Mouse (Mus musculus): Measurements from ENCODE around the gene Tnik.

Gene Tnik

DNA sequence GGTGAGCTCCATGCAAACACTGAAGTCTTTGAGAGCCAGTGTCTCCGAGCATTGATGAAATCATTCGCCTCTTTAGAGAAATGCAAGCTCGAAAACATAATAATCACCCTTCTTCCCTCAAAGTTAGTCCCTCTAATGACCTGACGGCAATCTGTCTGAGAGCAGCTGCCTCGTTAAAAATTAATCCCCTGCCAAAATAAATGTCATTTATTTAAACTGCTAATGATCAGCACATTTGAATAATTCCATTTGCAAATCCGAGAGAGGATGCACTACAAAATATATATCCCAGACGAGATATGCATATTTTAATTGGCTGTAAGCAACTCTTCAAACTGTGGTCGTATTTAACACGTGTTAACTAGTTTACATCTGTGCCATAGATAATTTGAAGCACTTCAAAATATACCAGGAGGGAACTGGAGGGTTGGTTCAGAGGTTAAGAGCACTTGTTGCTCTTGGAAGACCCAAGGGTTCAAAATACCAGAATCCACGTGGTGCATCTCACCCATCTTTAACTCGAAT is 281.4 kb downstream of the Tnik start:
- DNase-seq (ENCODE audit: low spot score in 2 of 2) = no peak

- no peak for DNase-seq (ENCODE audit: low spot score in 2 of 2)
Observed at GRCm38 (mm10) chr3:28547965-28548730, 285.1 kb downstream of the Tnik start.

DNA sequence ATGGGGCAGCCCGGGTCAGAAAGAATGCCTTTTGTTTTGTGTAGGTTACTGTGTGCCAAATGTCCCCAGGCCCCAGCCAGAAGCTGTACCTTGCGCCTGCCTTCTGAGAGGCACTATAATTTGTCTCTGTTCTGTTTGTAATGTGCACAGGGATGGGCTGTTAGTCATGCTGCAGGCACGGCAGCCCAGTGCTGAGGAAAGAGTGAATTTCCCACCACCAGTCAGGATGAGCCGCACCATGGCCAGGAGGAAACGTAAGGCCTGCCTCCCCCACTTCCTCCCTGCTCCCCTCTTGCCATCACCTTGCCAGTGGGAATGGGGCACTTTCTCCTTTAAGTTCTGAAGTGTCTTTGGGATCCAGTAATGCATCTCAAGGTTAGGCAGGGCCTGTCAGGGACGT is 286.4 kb downstream of the Tnik start:
- no peak for DNase-seq (ENCODE audit: low spot score in 2 of 2)

- peak in 1 of 2 experiments; percentile 80 for DNase-seq (ENCODE audit: low spot score in 2 of 2)
Observed at GRCm38 (mm10) chr3:28550497-28551093, 287.6 kb downstream of the Tnik start.

GRCm38 (mm10) chr3:28551756-28552155 is 288.7 kb downstream of the Tnik start:
- DNase-seq (ENCODE audit: low spot score in 2 of 2) = no peak

DNA sequence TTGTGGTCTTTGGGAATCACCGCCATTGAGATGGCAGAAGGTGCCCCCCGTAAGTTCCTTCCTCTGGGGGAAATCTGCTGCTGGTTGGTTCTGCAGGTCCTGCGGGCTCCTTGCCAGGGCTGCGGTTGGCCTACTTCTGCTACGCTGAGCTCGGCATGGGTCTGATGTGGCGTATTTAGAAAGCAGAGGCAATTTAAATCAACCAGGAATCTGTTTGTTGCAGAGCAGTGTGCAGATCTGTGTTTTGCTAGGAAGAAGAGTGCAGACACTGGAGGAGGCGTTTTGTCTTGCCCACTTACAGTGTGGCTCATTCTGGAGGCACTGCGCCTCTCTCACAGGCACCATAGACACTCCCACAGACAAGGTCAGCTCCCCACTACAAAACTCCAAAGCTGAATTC is 291.9 kb downstream of the Tnik start:
- peak in 1 of 2 experiments; percentile 65 for DNase-seq (ENCODE audit: low spot score in 2 of 2)

DNA sequence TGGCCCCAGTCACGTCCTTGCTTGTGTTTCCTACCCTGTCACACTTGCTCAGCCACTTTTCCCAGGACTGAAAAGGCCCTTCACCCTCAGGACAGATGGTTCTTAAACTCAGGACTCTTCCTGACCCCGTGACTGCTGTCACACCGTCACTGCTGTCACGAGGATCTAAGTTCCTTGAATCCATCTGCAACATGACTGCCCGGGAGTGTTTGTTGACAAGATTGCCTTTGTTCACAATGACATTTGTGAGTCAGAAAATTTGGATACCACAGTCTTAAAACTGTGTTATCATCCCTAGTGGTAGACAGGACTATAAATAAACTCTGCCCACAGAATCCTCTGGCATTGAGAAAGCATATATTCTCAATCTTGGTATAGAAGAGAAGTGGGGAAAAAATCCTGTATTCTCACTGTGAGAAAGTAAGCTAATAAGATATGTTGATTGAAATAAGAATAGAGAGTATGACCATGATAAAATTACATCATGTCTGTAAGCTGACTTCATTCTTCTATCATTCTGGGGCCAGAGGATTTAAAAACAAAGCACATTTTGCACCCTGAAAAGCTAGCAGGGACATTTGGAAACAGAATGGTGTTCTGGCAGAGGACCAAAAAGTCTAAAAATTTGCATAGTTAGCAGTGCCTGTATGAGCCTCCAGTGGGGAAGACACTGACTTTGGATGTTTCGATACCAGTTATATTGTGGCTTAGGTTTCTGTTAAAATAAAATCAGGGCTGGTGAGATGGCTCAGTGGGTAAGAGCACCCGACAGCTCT is 293.0 kb downstream of the Tnik start:
- DNase-seq (ENCODE audit: low spot score in 2 of 2) = peak in 1 of 2 experiments; percentile 16

- peak; percentile 63 to 84 for DNase-seq (ENCODE audit: low spot score in 2 of 2)
Observed at GRCm38 (mm10) chr3:28558328-28558871, 295.4 kb downstream of the Tnik start.

DNA sequence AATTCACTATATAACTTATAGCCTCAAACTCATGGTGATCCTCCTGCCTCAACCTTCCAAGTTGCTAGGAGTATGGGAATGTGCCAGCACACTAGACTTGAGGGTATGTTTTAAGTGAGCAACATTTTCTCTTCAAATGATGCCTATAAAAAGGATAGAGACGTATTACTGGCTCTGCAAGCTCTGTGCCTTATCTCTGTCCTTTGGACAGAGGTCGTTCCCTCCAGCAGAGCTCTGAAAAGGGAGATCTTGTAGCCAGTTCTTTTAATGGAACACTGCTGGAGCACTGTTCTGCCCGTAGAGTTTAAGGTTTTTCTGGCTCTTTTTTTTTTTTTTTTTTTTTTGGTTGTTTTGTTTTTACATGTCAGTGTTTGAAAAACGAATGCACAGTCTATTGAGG is 298.4 kb downstream of the Tnik start:
- no peak for DNase-seq (ENCODE audit: low spot score in 2 of 2)

GRCm38 (mm10) chr3:28562612-28563332 is 299.8 kb downstream of the Tnik start:
- DNase-seq (ENCODE audit: low spot score in 2 of 2) = no peak

- peak in 1 of 2 experiments; percentile 62 for DNase-seq (ENCODE audit: low spot score in 2 of 2)
Observed at GRCm38 (mm10) chr3:28564370-28565357, 301.6 kb downstream of the Tnik start.

- DNase-seq (ENCODE audit: low spot score in 2 of 2) = peak in 1 of 2 experiments; percentile 53
Observed at GRCm38 (mm10) chr3:28577301-28577700, 314.3 kb downstream of the Tnik start.

- DNase-seq (ENCODE audit: low spot score in 2 of 2) = no peak
Observed at GRCm38 (mm10) chr3:28578950-28579615, 316.1 kb downstream of the Tnik start.

GRCm38 (mm10) chr3:28585750-28586465 is 322.9 kb downstream of the Tnik start:
- DNase-seq (ENCODE audit: low spot score in 2 of 2) = no peak

DNA sequence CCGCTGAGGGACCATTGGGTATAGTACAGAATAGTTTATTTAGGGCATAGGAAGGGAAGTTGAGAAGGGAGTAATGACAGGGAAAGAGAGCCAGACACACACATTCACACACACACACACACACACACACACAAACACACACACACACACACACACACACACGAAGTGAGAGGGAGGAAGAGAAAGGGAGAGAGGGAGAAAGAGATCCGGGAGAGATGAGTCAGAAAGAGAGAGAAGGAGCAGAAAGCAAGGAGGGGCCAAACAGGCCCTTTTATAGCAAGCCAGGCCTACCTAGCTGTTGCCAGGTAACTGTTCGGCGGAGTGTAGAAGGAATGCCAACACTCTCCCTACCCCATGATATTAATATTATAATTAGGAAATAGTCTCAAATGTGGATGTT is 324.8 kb downstream of the Tnik start:
- DNase-seq (ENCODE audit: low spot score in 2 of 2) = no peak

DNA sequence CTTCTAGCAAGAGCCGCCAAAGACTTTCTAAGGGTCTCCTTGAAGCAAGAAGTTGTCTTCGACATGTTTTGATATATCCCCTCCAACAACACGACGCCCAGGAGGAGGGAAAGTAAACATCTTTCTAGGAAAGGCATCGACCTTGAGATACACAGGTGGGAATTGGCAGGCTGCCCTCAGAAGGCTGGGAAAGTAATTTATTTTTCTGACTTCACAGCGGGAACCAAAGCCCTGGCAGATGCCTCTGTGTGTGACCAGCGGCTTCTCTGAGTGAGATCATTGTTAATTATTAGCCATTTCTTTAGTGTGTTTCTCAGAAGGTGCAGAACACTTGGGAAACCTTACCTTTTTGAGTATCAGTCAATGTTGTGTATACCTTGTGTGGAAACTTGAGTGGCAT is 328.3 kb downstream of the Tnik start:
- DNase-seq (ENCODE audit: low spot score in 2 of 2) = no peak

DNA sequence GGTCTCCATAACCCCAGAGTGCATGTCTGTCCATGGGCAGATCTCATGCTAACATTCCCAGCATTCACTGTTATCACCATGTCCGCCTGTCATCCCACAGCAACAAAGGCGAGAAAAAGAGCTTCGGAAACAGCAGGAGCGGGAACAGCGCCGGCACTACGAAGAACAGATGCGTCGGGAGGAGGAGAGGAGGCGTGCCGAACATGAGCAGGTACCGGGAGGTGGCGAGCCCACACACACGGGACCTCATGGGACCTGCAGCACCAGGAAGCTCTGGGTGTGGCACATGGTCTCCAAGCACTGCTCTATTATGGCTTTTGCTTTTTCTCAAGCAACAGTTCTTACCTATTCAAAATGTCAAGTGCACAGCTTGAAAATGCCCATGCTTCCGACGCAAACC is 330.9 kb downstream of the Tnik start:
- no peak for DNase-seq (ENCODE audit: low spot score in 2 of 2)

GRCm38 (mm10) chr3:28599476-28599875 is 336.5 kb downstream of the Tnik start:
- no peak for DNase-seq (ENCODE audit: low spot score in 2 of 2)

- DNase-seq (ENCODE audit: low spot score in 2 of 2) = no peak
Observed at GRCm38 (mm10) chr3:28606741-28607140, 343.7 kb downstream of the Tnik start.

All from left cerebral cortex, adult 9 months (tissue).